ENCODE assay signal across 16 mouse cellular contexts in the genomic region with DNA sequence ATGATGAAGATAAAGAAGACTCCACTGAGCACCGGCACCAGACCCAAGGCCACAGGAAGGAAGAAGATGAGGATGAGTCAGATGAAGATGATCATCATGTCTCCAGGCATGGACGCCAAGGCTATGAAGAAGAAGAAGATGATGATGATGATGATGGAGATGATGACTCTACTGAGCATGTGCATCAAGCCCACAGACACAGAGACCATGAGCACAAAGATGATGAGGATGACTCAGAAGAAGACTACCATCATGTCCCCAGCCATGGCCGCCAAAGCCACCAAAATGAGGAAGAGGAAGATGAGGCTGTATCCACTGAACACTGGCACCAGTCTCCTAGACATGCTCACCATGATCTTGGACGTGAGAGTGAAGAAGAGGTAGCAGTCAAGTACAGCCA. TPM values are rescaled to one million over a fixed set of nuclear protein-coding genes. Genes with fewer than 3 reads are reported as not detected.
"Had no signal": no experiment of that assay in that cellular context is flagged by ENCODE, and none has a peak within 500 bp of the region (broad histone marks: within the 10 kb centered on the region; RNA-seq: fewer than 3 reads in every experiment).

No protein-coding gene starts in this region.

- H3K9ac ChIP-seq: limb, embryonic 12.5 days; liver, embryonic 13.5 days; liver, postnatal 0 days; lung, embryonic 15.5 days; midbrain, embryonic 15.5 days had no signal

- H3K36me3 ChIP-seq: limb, embryonic 12.5 days; liver, embryonic 13.5 days; lung, embryonic 15.5 days; midbrain, embryonic 10.5 days; midbrain, embryonic 15.5 days had no signal

- H3K4me2 ChIP-seq: limb, embryonic 12.5 days; liver, embryonic 13.5 days; lung, embryonic 15.5 days; midbrain, embryonic 15.5 days had no signal

- H3K4me3 ChIP-seq: layer of hippocampus, adult 2 months; limb, embryonic 12.5 days; liver, embryonic 13.5 days; lung, embryonic 15.5 days; midbrain, embryonic 10.5 days; midbrain, embryonic 15.5 days had no signal

- H3K27ac ChIP-seq: layer of hippocampus, adult 2 months; limb, embryonic 12.5 days; liver, embryonic 13.5 days; lung, embryonic 15.5 days; midbrain, embryonic 10.5 days; midbrain, embryonic 15.5 days; stomach, postnatal 0 days had no signal

- ATAC-seq: liver, postnatal 0 days; midbrain, embryonic 15.5 days had no signal

- DNase-seq: kidney, postnatal 10 days; kidney, postnatal 4 days; liver; liver, embryonic 13.5 days; liver, postnatal 0 days; thymus, postnatal 4 days had no signal

- H3K27me3 ChIP-seq: lung, embryonic 15.5 days had no signal

- H3K9me3 ChIP-seq: limb, embryonic 12.5 days; liver, embryonic 13.5 days; lung, embryonic 15.5 days; midbrain, embryonic 10.5 days; midbrain, embryonic 15.5 days had no signal

RNA-seq across cellular contexts. Expression of a gene that starts 30.5 kb away (rescaled TPM):
- polyA plus RNA-seq: liver, postnatal 0 days had no signal

RNA-seq across cellular contexts. Expression of a gene that starts 34.1 kb away (rescaled TPM):
- polyA plus RNA-seq: liver, embryonic 13.5 days; liver, postnatal 0 days had no signal

RNA-seq across cellular contexts. Expression of a gene that starts 59.0 kb away (rescaled TPM):
- total RNA-seq: layer of hippocampus, adult 2 months; layer of hippocampus, postnatal 10 days; left cerebral cortex, postnatal 36 days had no signal
- polyA plus RNA-seq: kidney, embryonic 14.5 days; limb, embryonic 12.5 days; liver, embryonic 13.5 days; midbrain, embryonic 10.5 days; midbrain, embryonic 15.5 days; neural tube, embryonic 14.5 days; stomach, postnatal 0 days had no signal
